Mouse (Mus musculus): ENCODE measurements around the gene Cdkal1.

Gene Cdkal1

GRCm38 (mm10) chr13:29699896-29700295, 155.6 kb downstream of the Cdkal1 start:
- no peak for DNase-seq (ENCODE audit: low spot score)

- no peak for DNase-seq (ENCODE audit: low spot score)
Observed at GRCm38 (mm10) chr13:29698307-29698985, 157.0 kb downstream of the Cdkal1 start.

- no peak for DNase-seq (ENCODE audit: low spot score)
Observed at GRCm38 (mm10) chr13:29697230-29697629, 158.2 kb downstream of the Cdkal1 start.

GRCm38 (mm10) chr13:29690734-29691133, 164.7 kb downstream of the Cdkal1 start:
- no peak for DNase-seq (ENCODE audit: low spot score)

GRCm38 (mm10) chr13:29688851-29689250, 166.6 kb downstream of the Cdkal1 start:
- no peak for DNase-seq (ENCODE audit: low spot score)

GRCm38 (mm10) chr13:29687872-29688271, 167.6 kb downstream of the Cdkal1 start:
- no peak for DNase-seq (ENCODE audit: low spot score)

GRCm38 (mm10) chr13:29679479-29680186, 175.8 kb downstream of the Cdkal1 start:
- no peak for DNase-seq (ENCODE audit: low spot score)

GRCm38 (mm10) chr13:29677559-29677958, 177.9 kb downstream of the Cdkal1 start:
- no peak for DNase-seq (ENCODE audit: low spot score)

GRCm38 (mm10) chr13:29670626-29671025, 184.8 kb downstream of the Cdkal1 start:
- no peak for DNase-seq (ENCODE audit: low spot score)

GRCm38 (mm10) chr13:29663908-29664307, 191.6 kb downstream of the Cdkal1 start:
- no peak for DNase-seq (ENCODE audit: low spot score)

- DNase-seq (ENCODE audit: low spot score), result no peak
Observed at GRCm38 (mm10) chr13:29655841-29656365, 199.6 kb downstream of the Cdkal1 start.

- no peak for DNase-seq (ENCODE audit: low spot score)
Observed at GRCm38 (mm10) chr13:29653407-29653806, 202.1 kb downstream of the Cdkal1 start.

GRCm38 (mm10) chr13:29652791-29653190, 202.7 kb downstream of the Cdkal1 start:
- no peak for DNase-seq (ENCODE audit: low spot score)

GRCm38 (mm10) chr13:29650576-29651236, 204.8 kb downstream of the Cdkal1 start:
- DNase-seq (ENCODE audit: low spot score), result no peak

GRCm38 (mm10) chr13:29649593-29649992, 205.9 kb downstream of the Cdkal1 start:
- no peak for DNase-seq (ENCODE audit: low spot score)

- DNase-seq (ENCODE audit: low spot score), result no peak
Observed at GRCm38 (mm10) chr13:29642226-29642625, 213.2 kb downstream of the Cdkal1 start.

- no peak for DNase-seq (ENCODE audit: low spot score)
Observed at GRCm38 (mm10) chr13:29641200-29641599, 214.3 kb downstream of the Cdkal1 start.

GRCm38 (mm10) chr13:29640186-29640585, 215.3 kb downstream of the Cdkal1 start:
- no peak for DNase-seq (ENCODE audit: low spot score)

- DNase-seq (ENCODE audit: low spot score), result no peak
Observed at GRCm38 (mm10) chr13:29638303-29638702, 217.2 kb downstream of the Cdkal1 start.

GRCm38 (mm10) chr13:29637788-29638187, 217.7 kb downstream of the Cdkal1 start:
- DNase-seq (ENCODE audit: low spot score), result no peak

GRCm38 (mm10) chr13:29635581-29635980, 219.9 kb downstream of the Cdkal1 start:
- no peak for DNase-seq (ENCODE audit: low spot score)

- DNase-seq (ENCODE audit: low spot score), result no peak
Observed at GRCm38 (mm10) chr13:29631342-29631741, 224.1 kb downstream of the Cdkal1 start.

- no peak for DNase-seq (ENCODE audit: low spot score)
Observed at GRCm38 (mm10) chr13:29628607-29629006, 226.9 kb downstream of the Cdkal1 start.
